Mouse (Mus musculus) cerebellum, adult 2 months (tissue): ENCODE data around the gene Ptpru. TPM values are rescaled to one million over a fixed set of nuclear protein-coding genes. Genes with fewer than 3 reads are reported as not detected.

ENCODE experiments used
- DNase-seq, 2 experiments: peaks; one replicate each; pipeline ENCODE4 v3.0.0; 2021
- H3K27ac ChIP-seq: fragments of 200-500 bp; 2 replicates; pipeline ENCODE4 v1.5.1; 2012; ENCODE audit warnings: low read length, control low read depth, inconsistent platforms; ENCODE audit not compliant: insufficient read depth
- H3K27me3 ChIP-seq: fragments of 200-500 bp; 2 replicates; pipeline ENCODE4 v1.6.1; 2012; ENCODE audit warnings: inconsistent platforms, mild to moderate bottlenecking, low read length, moderate library complexity; ENCODE audit not compliant: control insufficient read depth, insufficient read depth
- H3K4me1 ChIP-seq: fragments of 200-500 bp; 2 replicates; pipeline ENCODE4 v1.6.1; 2011; ENCODE audit warnings: low read length; ENCODE audit not compliant: control insufficient read depth, insufficient read depth
- H3K4me3 ChIP-seq: fragments of 200-500 bp; replicated peaks from 2 replicates; pipeline ENCODE3; 2011; ENCODE audit warnings: mild to moderate bottlenecking, low read depth, low read length, control low read depth; ENCODE audit not compliant: insufficient read depth
- CTCF ChIP-seq: fragments of 200-500 bp; IDR thresholded peaks from 2 replicates; pipeline ENCODE4 v1.5.1; 2011; ENCODE audit warnings: low read depth, mild to moderate bottlenecking, control low read depth, low read length, moderate library complexity, borderline replicate concordance; ENCODE audit not compliant: insufficient read depth
- POLR2A ChIP-seq: fragments of 200-500 bp; IDR thresholded peaks from 2 replicates; pipeline ENCODE4 v1.6.1; 2011; ENCODE audit warnings: low read length, control low read depth, borderline replicate concordance; ENCODE audit not compliant: insufficient read depth
- WGBS: fragments of 180-500 bp; shearing (Covaris S2); methylation state at CpG from one replicate; pipeline ENCODE4 v1.1.7; 2018; 5-methylcytosine and 5-hydroxymethylcytosine counted together
- polyA plus RNA-seq: library from polyadenylated mRNA; depleted of rRNA; stranded (reverse); fragments of >200 nt; gene quantifications from 2 replicates; pipeline ENCODE4 v1.2.3, GENCODE M21; 2012

The Ptpru gene
- polyA plus RNA-seq, 1 experiment = 47.3 TPM

DNA sequence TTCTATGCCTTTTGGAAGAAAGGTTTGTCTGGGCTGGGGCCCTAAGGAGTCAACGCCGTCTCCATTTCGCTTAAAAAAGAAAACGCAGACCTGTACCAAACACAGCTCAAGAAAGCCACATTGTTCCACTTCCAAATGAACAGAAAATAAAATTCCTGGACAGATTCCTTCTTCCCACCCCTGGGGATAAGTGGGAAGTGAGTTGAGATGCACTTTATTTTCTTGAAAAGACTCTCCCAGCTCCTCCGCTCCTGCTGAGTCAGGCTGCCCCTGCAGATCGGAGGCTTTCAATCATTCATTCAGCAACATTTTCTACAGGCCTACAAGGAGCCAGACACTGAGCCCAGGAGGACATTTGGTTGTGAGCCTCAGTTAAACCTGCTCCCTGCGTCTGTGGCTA is 74.2 kb downstream of the Ptpru start:
- TF ChIP-seq POLR2A (no peak), CTCF (no peak)
- H3K4me1 ChIP-seq = no peaks in the 10 kb centered on the region
- no peak overlapping the region for H3K27ac ChIP-seq
- H3K4me3 ChIP-seq = no peak overlapping the region
- no peak for DNase-seq
- H3K27me3 ChIP-seq = no peaks in the 10 kb centered on the region
- 95% methylated on average over 7 of the region's 7 CpGs for WGBS

DNA sequence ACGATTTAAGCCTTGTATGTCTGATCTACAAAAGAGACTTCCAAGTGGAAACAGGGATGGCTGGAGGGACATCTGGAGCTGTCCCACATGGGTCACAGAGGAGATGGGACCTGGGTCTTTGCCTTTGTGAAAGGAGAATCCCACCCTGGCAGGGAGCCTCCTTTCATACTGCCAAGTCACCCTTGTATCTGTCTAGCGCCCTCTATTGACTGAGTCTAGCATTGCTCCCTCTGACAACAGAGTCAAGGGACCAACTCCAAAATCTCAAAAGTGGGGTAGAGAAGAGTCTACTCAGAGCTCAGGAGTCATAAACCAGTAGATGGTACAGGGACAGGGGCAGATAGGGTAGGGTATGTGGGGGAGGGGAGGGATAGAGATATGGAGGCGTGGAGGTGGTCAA is 74.6 kb downstream of the Ptpru start:
- DNase-seq = no peak
- H3K4me3 ChIP-seq = no peak overlapping the region
- WGBS = 57% methylated on average over 3 of the region's 3 CpGs
- TF ChIP-seq POLR2A (no peak), CTCF (no peak)
- H3K27me3 ChIP-seq = no peaks in the 10 kb centered on the region
- H3K4me1 ChIP-seq = no peaks in the 10 kb centered on the region
- H3K27ac ChIP-seq = no peak overlapping the region

DNA sequence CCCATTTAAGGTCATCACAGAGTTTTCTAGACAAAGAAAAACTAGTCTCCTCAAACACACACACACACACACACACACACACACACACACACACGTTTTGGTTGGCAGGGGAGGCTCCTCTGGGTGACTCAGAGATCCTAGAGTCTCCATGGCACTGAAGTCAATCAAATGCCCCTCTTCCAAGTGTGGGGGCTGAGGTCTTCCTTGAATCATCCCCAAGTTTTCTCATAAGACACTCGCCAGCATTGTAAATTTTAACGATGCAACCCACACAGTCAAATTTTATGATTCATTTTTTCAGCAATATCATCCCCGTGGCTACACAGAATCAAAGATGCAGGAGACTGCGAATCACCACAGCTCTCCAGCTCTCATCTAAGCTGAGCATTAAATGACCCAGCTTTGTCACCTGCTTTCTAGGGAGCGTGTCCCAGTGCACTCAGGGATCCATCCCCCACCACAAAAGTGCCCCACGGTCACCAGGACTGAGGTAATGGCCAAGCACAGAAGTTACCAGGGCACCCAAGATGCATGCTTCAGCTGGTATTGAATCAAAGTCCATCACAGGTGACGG is 75.8 kb downstream of the Ptpru start:
- no peak overlapping the region for H3K4me3 ChIP-seq
- no peak for DNase-seq
- TF ChIP-seq POLR2A (no peak), CTCF (no peak)
- H3K27ac ChIP-seq = no peak overlapping the region
- 64% methylated on average over 8 of the region's 8 CpGs for WGBS
- H3K4me1 ChIP-seq = no peaks in the 10 kb centered on the region
- H3K27me3 ChIP-seq = no peaks in the 10 kb centered on the region

- WGBS = 39% methylated on average over 10 of the region's 10 CpGs
- Histone ChIP-seq H3K4me1 (no peaks in the 10 kb centered on the region), H3K27me3 (no peaks in the 10 kb centered on the region), H3K27ac (no peak overlapping the region), H3K4me3 (no peak overlapping the region)
- DNase-seq = no peak
- TF ChIP-seq CTCF (no peak), POLR2A (no peak)
Measured at GRCm38 (mm10) chr4:131752204-131752837, 85.8 kb downstream of the Ptpru start.

- Histone ChIP-seq H3K27me3 (no peaks in the 10 kb centered on the region), H3K27ac (no peak overlapping the region), H3K4me3 (no peak overlapping the region), H3K4me1 (no peaks in the 10 kb centered on the region)
- no peak for DNase-seq
- TF ChIP-seq POLR2A (no peak), CTCF (no peak)
- 49% methylated on average over 7 of the region's 7 CpGs for WGBS
Measured at GRCm38 (mm10) chr4:131751561-131751960, 86.5 kb downstream of the Ptpru start.

GRCm38 (mm10) chr4:131749802-131750201 is 88.3 kb downstream of the Ptpru start:
- TF ChIP-seq CTCF = no peak
- TF ChIP-seq POLR2A = no peak
- no peak overlapping the region for H3K27ac ChIP-seq
- H3K27me3 ChIP-seq = no peaks in the 10 kb centered on the region
- H3K4me1 ChIP-seq = no peaks in the 10 kb centered on the region
- 90% methylated on average over 6 of the region's 6 CpGs for WGBS
- H3K4me3 ChIP-seq = no peak overlapping the region
- no peak for DNase-seq

DNA sequence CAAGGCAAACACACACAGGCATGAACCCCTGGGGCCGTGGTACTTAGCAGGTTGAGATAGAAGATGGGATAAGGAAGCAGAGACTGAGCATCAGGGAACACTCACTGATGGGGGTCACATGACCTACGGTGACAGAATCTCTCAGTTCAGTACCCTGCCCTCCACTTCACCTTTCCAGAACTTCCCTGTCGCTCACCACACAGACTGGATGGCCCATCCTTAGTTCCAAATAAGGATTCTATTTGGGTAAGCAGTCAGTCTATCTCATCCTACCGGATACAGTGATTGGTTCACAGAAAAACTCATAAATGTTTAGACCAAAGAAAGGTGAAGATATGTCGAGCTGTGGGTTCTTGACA is 93.4 kb downstream of the Ptpru start:
- TF ChIP-seq CTCF = no peak
- no peak for TF ChIP-seq POLR2A
- no peaks in the 10 kb centered on the region for H3K27me3 ChIP-seq
- no peaks in the 10 kb centered on the region for H3K4me1 ChIP-seq
- WGBS = 87% methylated on average over 5 of the region's 5 CpGs
- H3K4me3 ChIP-seq = no peak overlapping the region
- no peak overlapping the region for H3K27ac ChIP-seq
- no peak for DNase-seq
